Mouse (Mus musculus) myocyte (in vitro differentiated cells): ENCODE results near the gene Tdo2. TPM values are rescaled to one million over a fixed set of nuclear protein-coding genes. Genes with fewer than 3 reads are reported as not detected.

Source experiments
- H3K27me3 ChIP-seq: one replicate; pipeline ENCODE4 v1.6.1; 2011; ENCODE audit not compliant: control insufficient read depth, insufficient read depth, insufficient read length
- H3K36me3 ChIP-seq: one replicate; pipeline ENCODE4 v1.6.1; 2011; ENCODE audit not compliant: control insufficient read depth, insufficient read depth
- H3K4me2 ChIP-seq: one replicate; pipeline ENCODE4 v1.6.1; 2011; ENCODE audit warnings: low read depth, control low read depth
- H3K4me3 ChIP-seq: one replicate; pipeline ENCODE4 v1.5.1; 2011; ENCODE audit warnings: mild to moderate bottlenecking, control low read depth, moderate library complexity
- H3K79me2 ChIP-seq: one replicate; pipeline ENCODE4 v1.6.1; 2011; ENCODE audit not compliant: control insufficient read depth, insufficient read depth
- H3ac ChIP-seq: one replicate; pipeline ENCODE4 v1.6.1; 2011; ENCODE audit not compliant: control insufficient read depth, insufficient read length
- CEBPB ChIP-seq: IDR thresholded peaks from 2 replicates; pipeline ENCODE4 v1.6.1; 2011; ENCODE audit warnings: mild to moderate bottlenecking, moderate library complexity; ENCODE audit not compliant: poor library complexity, insufficient read depth, severe bottlenecking
- E2F4 ChIP-seq: IDR thresholded peaks from one replicate; pipeline ENCODE4 v1.6.1; 2011; ENCODE audit warnings: mild to moderate bottlenecking, control low read depth, moderate library complexity; ENCODE audit not compliant: insufficient read depth
- MAX ChIP-seq: IDR thresholded peaks from one replicate; pipeline ENCODE4 v1.6.1; 2011; ENCODE audit warnings: low read depth, mild to moderate bottlenecking, control low read depth
- MYOD1 ChIP-seq, 3 experiments: IDR thresholded peaks; one replicate each; pipeline ENCODE4 v1.6.1; 2011; ENCODE audit warnings: control low read depth in 2 of 3, low read depth in 2 of 3, mild to moderate bottlenecking in 2 of 3, moderate library complexity in 1 of 3; ENCODE audit not compliant: insufficient read length in 2 of 3, control insufficient read depth in 1 of 3
- MYOG ChIP-seq, 3 experiments: IDR thresholded peaks; one replicate each; pipeline ENCODE4 v1.6.1; 2011; ENCODE audit warnings: control low read depth in 2 of 3, low read depth in 2 of 3, mild to moderate bottlenecking in 2 of 3; ENCODE audit not compliant: insufficient read length in 2 of 3, control insufficient read depth in 1 of 3, insufficient read depth in 1 of 3
- POLR2A ChIP-seq: IDR thresholded peaks from one replicate; pipeline ENCODE4 v1.6.1; 2011; ENCODE audit warnings: low read depth, mild to moderate bottlenecking, control low read depth, moderate library complexity; ENCODE audit not compliant: insufficient read length
- POLR2AphosphoS2 ChIP-seq: IDR thresholded peaks from one replicate; pipeline ENCODE4 v1.6.1; 2011; ENCODE audit warnings: low read depth, control low read depth; ENCODE audit not compliant: insufficient read length
- REST ChIP-seq: IDR thresholded peaks from one replicate; pipeline ENCODE4 v1.6.1; 2011; ENCODE audit warnings: mild to moderate bottlenecking, control low read depth, moderate library complexity; ENCODE audit not compliant: insufficient read depth, insufficient read length
- SRF ChIP-seq: IDR thresholded peaks from one replicate; pipeline ENCODE4 v1.6.1; 2011; ENCODE audit warnings: low read depth; ENCODE audit not compliant: control insufficient read depth, insufficient read length
- TCF12 ChIP-seq: IDR thresholded peaks from one replicate; pipeline ENCODE4 v1.6.1; 2011; ENCODE audit warnings: mild to moderate bottlenecking, control low read depth; ENCODE audit not compliant: poor library complexity, insufficient read depth, severe bottlenecking
- TCF3 ChIP-seq: IDR thresholded peaks from one replicate; pipeline ENCODE4 v1.6.1; 2011; ENCODE audit warnings: low read depth, control low read depth; ENCODE audit not compliant: insufficient read length
- USF1 ChIP-seq: IDR thresholded peaks from one replicate; pipeline ENCODE4 v1.6.1; 2011; ENCODE audit warnings: low read depth, mild to moderate bottlenecking, control low read depth, moderate library complexity
- polyA plus RNA-seq: library from polyadenylated mRNA; unstranded; fragments of >200 nt; fragmentation: generic; extraction: Trizol; gene quantifications from one replicate; pipeline ENCODE4 v1.2.1, GENCODE M21; 2012; ENCODE audit warnings: missing spikeins

Tdo2 gene
- polyA plus RNA-seq, 1 experiment = not detected

DNA sequence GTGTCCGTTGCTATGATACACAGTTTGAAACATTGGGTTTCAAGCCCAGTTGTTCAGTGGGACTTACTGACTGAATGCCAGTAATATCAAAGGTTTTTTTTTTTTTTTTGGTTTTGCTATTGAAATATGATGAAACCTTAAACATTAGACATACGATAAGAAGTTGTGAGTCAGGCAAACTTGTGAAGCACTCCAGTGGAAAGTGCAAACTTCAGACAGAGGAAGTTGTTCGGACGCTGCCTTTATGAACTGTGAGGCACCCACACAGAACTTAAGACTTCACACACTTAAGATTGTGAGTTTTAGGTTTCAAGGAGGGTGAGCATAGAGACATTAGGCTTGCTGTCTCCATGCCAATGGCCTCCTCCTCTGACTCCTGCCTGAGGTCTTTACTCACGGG is 5.6 kb upstream of the Tdo2 start:
- no peaks in the 10 kb centered on the region for H3K27me3 ChIP-seq
- no peak overlapping the region for H3K4me3 ChIP-seq
- no peaks in the 10 kb centered on the region for H3K36me3 ChIP-seq
- no peaks in the 10 kb centered on the region for H3K79me2 ChIP-seq
- H3K4me2 ChIP-seq = no peak overlapping the region
- TF ChIP-seq MYOD1 (IDR thresholded peaks at IDR 0.05; ENCODE audit: control insufficient read depth in 1 of 3, insufficient read length in 2 of 3, low read depth in 2 of 3) = no peak
- no peak for TF ChIP-seq POLR2AphosphoS2
- TF ChIP-seq POLR2A = no peak
- no peak for TF ChIP-seq CEBPB
- TF ChIP-seq REST = no peak
- TF ChIP-seq USF1 = no peak
- TF ChIP-seq MYOG (IDR thresholded peaks at IDR 0.05; ENCODE audit: control insufficient read depth in 1 of 3, insufficient read depth in 1 of 3, insufficient read length in 2 of 3, low read depth in 2 of 3) = no peak
- TF ChIP-seq MAX = no peak
- TF ChIP-seq TCF12 = no peak
- no peak for TF ChIP-seq SRF
- TF ChIP-seq E2F4 = no peak
- H3ac ChIP-seq = no peak overlapping the region

DNA sequence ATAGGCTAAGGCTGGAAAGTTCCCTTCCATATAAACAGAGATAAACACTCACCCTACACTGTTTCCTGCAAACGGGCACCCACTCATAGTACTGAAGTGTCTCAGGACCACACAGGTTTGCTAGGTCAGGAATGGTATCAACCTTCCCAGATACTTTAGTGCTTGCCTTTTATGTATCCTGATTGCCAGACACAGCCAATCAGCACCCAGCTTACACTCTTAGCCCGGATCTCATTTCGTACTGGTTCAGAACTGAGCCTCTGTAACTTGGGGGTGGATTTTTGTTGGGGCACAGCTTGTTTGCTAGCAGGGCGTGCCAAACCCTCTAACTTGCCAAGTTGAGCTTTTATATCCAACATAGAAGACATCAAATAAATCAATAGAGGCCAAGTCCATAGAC is 395 bp downstream of the Tdo2 start:
- Histone ChIP-seq H3K4me3 (no peak overlapping the region), H3K79me2 (no peaks in the 10 kb centered on the region), H3K36me3 (no peaks in the 10 kb centered on the region), H3ac (no peak overlapping the region), H3K27me3 (no peaks in the 10 kb centered on the region), H3K4me2 (no peak overlapping the region)
- TF ChIP-seq CEBPB (no peak), MYOG (IDR thresholded peaks at IDR 0.05; ENCODE audit: control insufficient read depth in 1 of 3, insufficient read depth in 1 of 3, insufficient read length in 2 of 3, low read depth in 2 of 3) (no peak), REST (no peak), TCF12 (no peak), POLR2A (no peak)

DNA sequence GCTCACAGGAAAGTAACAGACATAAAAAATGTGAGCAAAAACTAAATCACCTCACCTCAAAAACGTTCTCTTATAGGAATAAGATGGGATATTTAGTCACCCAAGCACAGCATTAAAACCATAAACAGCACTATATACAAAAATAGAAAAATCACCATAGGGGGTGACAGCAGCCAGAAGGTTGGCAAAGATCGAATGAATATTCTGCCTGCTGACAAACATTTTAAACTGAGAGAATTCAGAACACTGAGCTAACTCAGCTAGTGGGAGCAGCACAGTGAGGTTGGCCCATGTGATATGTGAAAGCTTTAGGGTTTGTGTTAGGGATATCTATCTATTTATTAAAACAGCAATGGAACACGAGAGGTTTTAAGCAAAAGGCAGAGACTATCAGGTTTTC is 11.4 kb downstream of the Tdo2 start:
- no peak overlapping the region for H3K4me2 ChIP-seq
- no peak for TF ChIP-seq MYOG (IDR thresholded peaks at IDR 0.05; ENCODE audit: control insufficient read depth in 1 of 3, insufficient read depth in 1 of 3, insufficient read length in 2 of 3, low read depth in 2 of 3)
- no peak for TF ChIP-seq TCF12
- H3K27me3 ChIP-seq = no peaks in the 10 kb centered on the region
- H3K79me2 ChIP-seq = no peaks in the 10 kb centered on the region
- no peak overlapping the region for H3ac ChIP-seq
- no peaks in the 10 kb centered on the region for H3K36me3 ChIP-seq
- H3K4me3 ChIP-seq = no peak overlapping the region

DNA sequence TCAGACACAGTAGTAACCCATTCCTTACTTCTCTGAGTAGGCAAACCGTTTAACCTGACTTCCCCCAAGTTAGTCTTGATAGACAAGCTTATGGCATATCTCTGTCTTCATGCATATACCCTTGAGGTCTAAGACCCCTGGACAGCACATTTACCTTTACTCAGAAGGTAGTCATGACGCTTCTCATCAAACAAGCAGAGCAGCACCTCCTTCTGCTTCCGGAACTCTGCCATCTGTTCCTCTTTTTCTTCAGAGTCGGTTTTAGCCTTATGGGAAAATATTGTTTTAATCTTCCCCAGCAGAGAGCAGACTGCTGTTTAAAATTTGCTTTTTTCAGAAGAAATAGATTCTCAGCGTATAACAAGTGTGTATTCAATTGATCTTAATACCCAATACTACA is 12.2 kb downstream of the Tdo2 start:
- Histone ChIP-seq H3K79me2 (no peaks in the 10 kb centered on the region), H3K4me3 (no peak overlapping the region), H3K4me2 (no peak overlapping the region), H3K36me3 (no peaks in the 10 kb centered on the region), H3K27me3 (no peaks in the 10 kb centered on the region), H3ac (no peak overlapping the region)
- TF ChIP-seq E2F4 (no peak), TCF12 (no peak), POLR2A (no peak), SRF (no peak), POLR2AphosphoS2 (no peak), REST (no peak), USF1 (no peak), MAX (no peak), TCF3 (no peak), MYOD1 (IDR thresholded peaks at IDR 0.05; ENCODE audit: control insufficient read depth in 1 of 3, insufficient read length in 2 of 3, low read depth in 2 of 3) (no peak), CEBPB (no peak), MYOG (IDR thresholded peaks at IDR 0.05; ENCODE audit: control insufficient read depth in 1 of 3, insufficient read depth in 1 of 3, insufficient read length in 2 of 3, low read depth in 2 of 3) (no peak)

DNA sequence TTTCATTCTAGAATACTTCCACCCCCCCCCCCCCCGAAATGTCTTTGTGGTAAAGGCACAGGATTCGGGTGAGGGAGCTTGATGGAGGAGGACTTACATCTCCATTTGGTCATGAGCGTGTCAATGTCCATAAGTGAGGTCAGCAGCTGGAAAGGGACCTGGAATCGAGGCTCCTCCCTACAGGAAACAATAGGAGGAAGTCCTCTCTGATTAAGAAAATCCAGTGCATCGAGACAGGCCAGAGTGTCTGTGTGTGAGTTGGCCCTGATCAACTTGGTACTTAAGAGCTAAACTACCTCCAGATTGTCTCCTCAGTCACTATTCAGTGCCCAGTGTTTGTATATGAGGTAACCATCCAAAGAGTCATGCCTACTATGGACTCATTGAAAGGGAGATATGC is 14.7 kb downstream of the Tdo2 start:
- no peak overlapping the region for H3ac ChIP-seq
- no peak overlapping the region for H3K4me2 ChIP-seq
- no peaks in the 10 kb centered on the region for H3K27me3 ChIP-seq
- no peak overlapping the region for H3K4me3 ChIP-seq
- H3K36me3 ChIP-seq = no peaks in the 10 kb centered on the region
- H3K79me2 ChIP-seq = no peaks in the 10 kb centered on the region
- TF ChIP-seq MYOG (IDR thresholded peaks at IDR 0.05; ENCODE audit: control insufficient read depth in 1 of 3, insufficient read depth in 1 of 3, insufficient read length in 2 of 3, low read depth in 2 of 3) (no peak), TCF12 (no peak), MAX (no peak), MYOD1 (IDR thresholded peaks at IDR 0.05; ENCODE audit: control insufficient read depth in 1 of 3, insufficient read length in 2 of 3, low read depth in 2 of 3) (no peak), REST (no peak), SRF (no peak), USF1 (no peak), POLR2AphosphoS2 (no peak), POLR2A (no peak), CEBPB (no peak), TCF3 (no peak)
